Mouse (Mus musculus): ENCODE results near the gene Avl9. TPM values are rescaled to one million over a fixed set of nuclear protein-coding genes. Genes with fewer than 3 reads are reported as not detected.

Gene Avl9
- polyA plus RNA-seq, 1 experiment: 2.1 TPM

GRCm38 (mm10) chr6:56753719-56754118 is 39.0 kb downstream of the Avl9 start:
- no peaks in the 10 kb centered on the region for H3K27me3 ChIP-seq (ENCODE audit: control insufficient read depth, insufficient read depth, insufficient read length)
- no peaks in the 10 kb centered on the region for H3K79me3 ChIP-seq (ENCODE audit: low read depth)
- no peak overlapping the region for H3K4me3 ChIP-seq (ENCODE audit: insufficient read depth, poor library complexity, severe bottlenecking)
- no peak overlapping the region for H3ac ChIP-seq (ENCODE audit: control insufficient read depth, insufficient read length, low read depth)
- TF ChIP-seq USF1 (IDR thresholded peaks at IDR 0.05; ENCODE audit: low read depth): no peak
- no peak for TF ChIP-seq MAX (IDR thresholded peaks at IDR 0.05)
- TF ChIP-seq CTCF (IDR thresholded peaks at IDR 0.05; ENCODE audit: control insufficient read depth, insufficient read depth, insufficient read length): no peak
- TF ChIP-seq CEBPB (IDR thresholded peaks at IDR 0.05; ENCODE audit: low read depth): no peak
- no peak for TF ChIP-seq MYOG (IDR thresholded peaks at IDR 0.05; ENCODE audit: control insufficient read depth, extremely low read depth, insufficient read length)
- TF ChIP-seq MYOD1 (IDR thresholded peaks at IDR 0.05; ENCODE audit: control insufficient read depth, insufficient read length, low read depth): no peak
- TF ChIP-seq FOSL1 (IDR thresholded peaks at IDR 0.05; ENCODE audit: insufficient read depth, low read length, poor library complexity, severe bottlenecking): no peak
- no peaks in the 10 kb centered on the region for H3K79me2 ChIP-seq (ENCODE audit: control insufficient read depth, insufficient read depth)
- peaks cover 51% of the 10 kb centered on the region for H3K36me3 ChIP-seq (ENCODE audit: control insufficient read depth, insufficient read depth)

GRCm38 (mm10) chr6:56756117-56756516 is 41.4 kb downstream of the Avl9 start:
- Histone ChIP-seq H3K27me3 (ENCODE audit: control insufficient read depth, insufficient read depth, insufficient read length) (no peaks in the 10 kb centered on the region), H3K79me2 (ENCODE audit: control insufficient read depth, insufficient read depth) (no peaks in the 10 kb centered on the region), H3K36me3 (ENCODE audit: control insufficient read depth, insufficient read depth) (peaks cover 60% of the 10 kb centered on the region), H3K79me3 (ENCODE audit: low read depth) (no peaks in the 10 kb centered on the region), H3ac (ENCODE audit: control insufficient read depth, insufficient read length, low read depth) (no peak overlapping the region), H3K4me3 (ENCODE audit: insufficient read depth, poor library complexity, severe bottlenecking) (no peak overlapping the region)
- TF ChIP-seq CTCF (IDR thresholded peaks at IDR 0.05; ENCODE audit: control insufficient read depth, insufficient read depth, insufficient read length) (no peak), CEBPB (IDR thresholded peaks at IDR 0.05; ENCODE audit: low read depth) (no peak), MYOG (IDR thresholded peaks at IDR 0.05; ENCODE audit: control insufficient read depth, extremely low read depth, insufficient read length) (no peak), FOSL1 (IDR thresholded peaks at IDR 0.05; ENCODE audit: insufficient read depth, low read length, poor library complexity, severe bottlenecking) (no peak), USF1 (IDR thresholded peaks at IDR 0.05; ENCODE audit: low read depth) (no peak), MAX (IDR thresholded peaks at IDR 0.05) (no peak)

GRCm38 (mm10) chr6:56759324-56759723 is 44.6 kb downstream of the Avl9 start:
- no peaks in the 10 kb centered on the region for H3K27me3 ChIP-seq (ENCODE audit: control insufficient read depth, insufficient read depth, insufficient read length)
- TF ChIP-seq MAX (IDR thresholded peaks at IDR 0.05) (no peak), USF1 (IDR thresholded peaks at IDR 0.05; ENCODE audit: low read depth) (no peak), MYOG (IDR thresholded peaks at IDR 0.05; ENCODE audit: control insufficient read depth, extremely low read depth, insufficient read length) (no peak), CTCF (IDR thresholded peaks at IDR 0.05; ENCODE audit: control insufficient read depth, insufficient read depth, insufficient read length) (no peak), FOSL1 (IDR thresholded peaks at IDR 0.05; ENCODE audit: insufficient read depth, low read length, poor library complexity, severe bottlenecking) (no peak), CEBPB (IDR thresholded peaks at IDR 0.05; ENCODE audit: low read depth) (no peak), MYOD1 (IDR thresholded peaks at IDR 0.05; ENCODE audit: control insufficient read depth, insufficient read length, low read depth) (no peak)
- no peaks in the 10 kb centered on the region for H3K79me3 ChIP-seq (ENCODE audit: low read depth)
- H3K36me3 ChIP-seq (ENCODE audit: control insufficient read depth, insufficient read depth): peaks cover 51% of the 10 kb centered on the region
- H3K79me2 ChIP-seq (ENCODE audit: control insufficient read depth, insufficient read depth): no peaks in the 10 kb centered on the region
- H3ac ChIP-seq (ENCODE audit: control insufficient read depth, insufficient read length, low read depth): no peak overlapping the region
- no peak overlapping the region for H3K4me3 ChIP-seq (ENCODE audit: insufficient read depth, poor library complexity, severe bottlenecking)

GRCm38 (mm10) chr6:56765265-56765664 is 50.6 kb downstream of the Avl9 start:
- H3K79me3 ChIP-seq (ENCODE audit: low read depth): no peaks in the 10 kb centered on the region
- no peak overlapping the region for H3ac ChIP-seq (ENCODE audit: control insufficient read depth, insufficient read length, low read depth)
- TF ChIP-seq MAX (IDR thresholded peaks at IDR 0.05): no peak
- no peak for TF ChIP-seq CTCF (IDR thresholded peaks at IDR 0.05; ENCODE audit: control insufficient read depth, insufficient read depth, insufficient read length)
- TF ChIP-seq MYOD1 (IDR thresholded peaks at IDR 0.05; ENCODE audit: control insufficient read depth, insufficient read length, low read depth): no peak
- no peak for TF ChIP-seq MYOG (IDR thresholded peaks at IDR 0.05; ENCODE audit: control insufficient read depth, extremely low read depth, insufficient read length)
- no peak for TF ChIP-seq CEBPB (IDR thresholded peaks at IDR 0.05; ENCODE audit: low read depth)
- no peak for TF ChIP-seq USF1 (IDR thresholded peaks at IDR 0.05; ENCODE audit: low read depth)
- no peak for TF ChIP-seq FOSL1 (IDR thresholded peaks at IDR 0.05; ENCODE audit: insufficient read depth, low read length, poor library complexity, severe bottlenecking)
- no peaks in the 10 kb centered on the region for H3K27me3 ChIP-seq (ENCODE audit: control insufficient read depth, insufficient read depth, insufficient read length)
- peaks cover 11% of the 10 kb centered on the region for H3K36me3 ChIP-seq (ENCODE audit: control insufficient read depth, insufficient read depth)
- H3K79me2 ChIP-seq (ENCODE audit: control insufficient read depth, insufficient read depth): no peaks in the 10 kb centered on the region
- no peak overlapping the region for H3K4me3 ChIP-seq (ENCODE audit: insufficient read depth, poor library complexity, severe bottlenecking)

GRCm38 (mm10) chr6:56765696-56766095 is 51.0 kb downstream of the Avl9 start:
- TF ChIP-seq CEBPB (IDR thresholded peaks at IDR 0.05; ENCODE audit: low read depth): no peak
- no peak for TF ChIP-seq MAX (IDR thresholded peaks at IDR 0.05)
- TF ChIP-seq USF1 (IDR thresholded peaks at IDR 0.05; ENCODE audit: low read depth): no peak
- TF ChIP-seq MYOG (IDR thresholded peaks at IDR 0.05; ENCODE audit: control insufficient read depth, extremely low read depth, insufficient read length): no peak
- no peak for TF ChIP-seq CTCF (IDR thresholded peaks at IDR 0.05; ENCODE audit: control insufficient read depth, insufficient read depth, insufficient read length)
- TF ChIP-seq MYOD1 (IDR thresholded peaks at IDR 0.05; ENCODE audit: control insufficient read depth, insufficient read length, low read depth): no peak
- TF ChIP-seq FOSL1 (IDR thresholded peaks at IDR 0.05; ENCODE audit: insufficient read depth, low read length, poor library complexity, severe bottlenecking): no peak
- peaks cover 11% of the 10 kb centered on the region for H3K36me3 ChIP-seq (ENCODE audit: control insufficient read depth, insufficient read depth)
- no peaks in the 10 kb centered on the region for H3K79me2 ChIP-seq (ENCODE audit: control insufficient read depth, insufficient read depth)
- H3K4me3 ChIP-seq (ENCODE audit: insufficient read depth, poor library complexity, severe bottlenecking): no peak overlapping the region
- H3K27me3 ChIP-seq (ENCODE audit: control insufficient read depth, insufficient read depth, insufficient read length): no peaks in the 10 kb centered on the region
- H3ac ChIP-seq (ENCODE audit: control insufficient read depth, insufficient read length, low read depth): no peak overlapping the region
- no peaks in the 10 kb centered on the region for H3K79me3 ChIP-seq (ENCODE audit: low read depth)

- Histone ChIP-seq H3K4me3 (ENCODE audit: insufficient read depth, poor library complexity, severe bottlenecking) (no peak overlapping the region), H3K36me3 (ENCODE audit: control insufficient read depth, insufficient read depth) (peaks cover 44% of the 10 kb centered on the region), H3ac (ENCODE audit: control insufficient read depth, insufficient read length, low read depth) (no peak overlapping the region), H3K27me3 (ENCODE audit: control insufficient read depth, insufficient read depth, insufficient read length) (no peaks in the 10 kb centered on the region), H3K79me2 (ENCODE audit: control insufficient read depth, insufficient read depth) (peaks cover 33% of the 10 kb centered on the region), H3K79me3 (ENCODE audit: low read depth) (peaks cover 15% of the 10 kb centered on the region)
- TF ChIP-seq MYOG (IDR thresholded peaks at IDR 0.05; ENCODE audit: control insufficient read depth, extremely low read depth, insufficient read length): no peak
- TF ChIP-seq FOSL1 (IDR thresholded peaks at IDR 0.05; ENCODE audit: insufficient read depth, low read length, poor library complexity, severe bottlenecking): no peak
- no peak for TF ChIP-seq MAX (IDR thresholded peaks at IDR 0.05)
- TF ChIP-seq CTCF (IDR thresholded peaks at IDR 0.05; ENCODE audit: control insufficient read depth, insufficient read depth, insufficient read length): no peak
- no peak for TF ChIP-seq MYOD1 (IDR thresholded peaks at IDR 0.05; ENCODE audit: control insufficient read depth, insufficient read length, low read depth)
- TF ChIP-seq CEBPB (IDR thresholded peaks at IDR 0.05; ENCODE audit: low read depth): no peak
- TF ChIP-seq USF1 (IDR thresholded peaks at IDR 0.05; ENCODE audit: low read depth): no peak
These were observed 61.1 kb downstream of the Avl9 start for GRCm38 (mm10) chr6:56775816-56776215.
